11 mouse cellular contexts compared by ENCODE assay signal in genomic region chr19:23146409-23146861, GRCm38 (mm10). TPM values are rescaled to one million over a fixed set of nuclear protein-coding genes. Genes with fewer than 3 reads are reported as not detected.
DNase-seq lines count a peak whose midpoint lies in the region; ATAC-seq and TF ChIP-seq lines count a peak whose summit lies in the region.
"Had no signal": no experiment of that assay in that cellular context is flagged by ENCODE, and none has a peak within 500 bp of the region (broad histone marks: within the 10 kb centered on the region; RNA-seq: fewer than 3 reads in every experiment).

No protein-coding gene starts in this region.

- DNase-seq in heart, adult 8-10 months (ENCODE audit: low spot score), result no peak
- peak; percentile 71 to 79 for DNase-seq in cerebellum, postnatal 10 days
- DNase-seq in left cerebral cortex, adult 2 months (ENCODE audit: extremely low spot score in 1 of 2, low spot score in 2 of 2), result peak; percentile 67 to 71
- DNase-seq in urinary bladder, adult 2 months (ENCODE audit: low spot score), result no peak
- DNase-seq in kidney, postnatal 4 days, result no peak
- no peak for DNase-seq in heart, postnatal 25 days (ENCODE audit: low spot score)
- DNase-seq: kidney, postnatal 14 days; thymus, postnatal 4 days had no signal

- H3K4me1 ChIP-seq in heart, embryonic 13.5 days, result peaks cover 42% of the 10 kb centered on the region
- peaks cover 2% of the 10 kb centered on the region for H3K4me1 ChIP-seq in ES-Bruce4 (ENCODE audit: control insufficient read depth, insufficient read depth, low read length)

- H3K27me3 ChIP-seq in heart, embryonic 13.5 days (replicated peaks), result peaks cover 11% of the 10 kb centered on the region
- no peaks in the 10 kb centered on the region for H3K27me3 ChIP-seq in ES-Bruce4 (ENCODE audit: control insufficient read depth, insufficient read depth, low read length, poor library complexity, severe bottlenecking)

- 0 out of 2 replicates have a peak overlapping the region, but pooled peaks have one; percentile 4 for H3K9ac ChIP-seq in heart, embryonic 13.5 days
- peak overlapping the region; percentile 57 for H3K9ac ChIP-seq in ES-Bruce4 (ENCODE audit: low read depth, poor library complexity, severe bottlenecking)
- H3K9ac ChIP-seq: embryonic facial prominence, embryonic 13.5 days had no signal

- no peaks in the 10 kb centered on the region for H3K36me3 ChIP-seq in heart, embryonic 13.5 days
- H3K36me3 ChIP-seq in ES-Bruce4 (ENCODE audit: control insufficient read depth, insufficient read depth, low read length, poor library complexity, severe bottlenecking), result peaks cover 41% of the 10 kb centered on the region
- H3K36me3 ChIP-seq: embryonic facial prominence, embryonic 13.5 days had no signal

- H3K9me3 ChIP-seq in heart, embryonic 13.5 days, result no peaks in the 10 kb centered on the region
- H3K9me3 ChIP-seq in ES-Bruce4 (replicated peaks; ENCODE audit: control insufficient read depth, insufficient read depth, low read length, poor library complexity, severe bottlenecking), result no peaks in the 10 kb centered on the region
- H3K9me3 ChIP-seq: embryonic facial prominence, embryonic 13.5 days had no signal

- intact Hi-C loops in left cerebral cortex, adult 2 months (cut with DNase I), result loop anchor here (2.0 kb wide), 1 partner anchor 68 kb away; no protein-coding TSS in a partner anchor
- intact Hi-C loops in heart, postnatal 25 days (cut with DNase I), result no loop called here

- no peak overlapping the region for H3K4me3 ChIP-seq in heart, embryonic 13.5 days
- H3K4me3 ChIP-seq in ES-Bruce4 (ENCODE audit: low read depth, low read length), result peak overlapping the region; percentile 43
- H3K4me3 ChIP-seq in left cerebral cortex, adult 2 months, result peak overlapping the region; percentile 40
- H3K4me3 ChIP-seq: embryonic facial prominence, embryonic 13.5 days had no signal

- TF ChIP-seq POLR2A in ES-Bruce4 (IDR thresholded peaks at IDR 0.05; ENCODE audit: insufficient read depth, low read length), result no peak

- H3K27ac ChIP-seq in heart, embryonic 13.5 days (replicated peaks), result no peak overlapping the region
- peak overlapping the region; percentile 39 for H3K27ac ChIP-seq in ES-Bruce4 (ENCODE audit: insufficient read depth, low read length)
- H3K27ac ChIP-seq in left cerebral cortex, adult 2 months, result peak overlapping the region; percentile 85
- H3K27ac ChIP-seq: embryonic facial prominence, embryonic 13.5 days had no signal

- no peak for TF ChIP-seq EP300 in ES-Bruce4 (IDR thresholded peaks at IDR 0.05; ENCODE audit: insufficient read depth, low read depth, low read length)

- H3K4me2 ChIP-seq in heart, embryonic 13.5 days, result no peak overlapping the region
- H3K4me2 ChIP-seq: embryonic facial prominence, embryonic 13.5 days had no signal

- 48% methylated on average over 12 of the region's 12 CpGs for WGBS in heart, embryonic 13.5 days

- no peak for ATAC-seq in heart, embryonic 13.5 days (ENCODE audit: extremely low read depth, insufficient number of reproducible peaks, low FRiP score, low TSS enrichment)

- no peak for TF ChIP-seq CTCF in ES-Bruce4 (IDR thresholded peaks at IDR 0.05; ENCODE audit: low read depth, low read length)
- no peak for TF ChIP-seq CTCF in left cerebral cortex, adult 2 months (IDR thresholded peaks at IDR 0.05)

RNA-seq across cellular contexts. Expression of gene Klf9, which starts 5.4 kb away (rescaled TPM):
- 2.2 and 2.4 TPM in 2 replicates for polyA plus RNA-seq in heart, embryonic 13.5 days (2015; fragmentation: Nextera tagmentation; extraction: Ambion mirVana)
- total RNA-seq in heart, adult 8-10 months (2022), result 100 to 1,000 TPM in 3 of 4 experiments, 10 to 100 TPM in 1; 94.4 to 149 (median 104) TPM
- 73.8 and 77.1 TPM in 2 replicates for polyA plus RNA-seq in ES-Bruce4 (2011; ENCODE audit: insufficient read depth, insufficient read length, low read depth, missing spikeins)
- 100 to 1,000 TPM; 200 to 205 TPM for total RNA-seq in left cerebral cortex, adult 2 months (2021)
- 58.6 and 73.7 TPM in 2 replicates for polyA plus RNA-seq in urinary bladder, adult 2 months (2012; rRNA removed)
- 100 to 1,000 TPM; 101 to 130 TPM for total RNA-seq in heart, postnatal 25 days (2021)

Comparison
In these comparisons a context has a peak if more than half of its experiments do, and no peak if none do; other contexts are left out.
1. DNase-seq: peak in cerebellum, postnatal 10 days (2 of 2) and left cerebral cortex, adult 2 months (2 of 2); none in heart, adult 8-10 months (single experiment), urinary bladder, adult 2 months (single experiment), kidney, postnatal 4 days (0 of 2) and heart, postnatal 25 days (single experiment).